Mouse (Mus musculus) liver, embryonic 15.5 days (tissue): Measurements from ENCODE around the gene Dcst1. TPM values are rescaled to one million over a fixed set of nuclear protein-coding genes. Genes with fewer than 3 reads are reported as not detected.

Source experiments
- ATAC-seq: fragments of 200-750 bp; cut with Nextera tagmentation; 2 replicates; pipeline ENCODE4 v1.8.0; 2017; ENCODE audit warnings: moderate number of reproducible peaks, mild to moderate bottlenecking, moderate library complexity; ENCODE audit not compliant: insufficient read depth
- H3K27ac ChIP-seq: fragments of 300-500 bp; sonication (generic); replicated peaks from 2 replicates; pipeline ENCODE4 v1.5.1; 2015; ENCODE audit warnings: mild to moderate bottlenecking, inconsistent platforms
- H3K27me3 ChIP-seq: fragments of 300-500 bp; sonication (generic); 2 replicates; pipeline ENCODE4 v1.6.1; 2015; ENCODE audit warnings: mild to moderate bottlenecking, inconsistent platforms
- H3K36me3 ChIP-seq: fragments of 300-500 bp; sonication (generic); replicated peaks from 2 replicates; pipeline ENCODE4 v1.6.1; 2015; ENCODE audit warnings: moderate library complexity, mild to moderate bottlenecking, inconsistent platforms
- H3K4me1 ChIP-seq: fragments of 300-500 bp; sonication (generic); replicated peaks from 2 replicates; pipeline ENCODE4 v1.6.1; 2015; ENCODE audit warnings: inconsistent platforms
- H3K4me2 ChIP-seq: fragments of 300-500 bp; sonication (generic); 2 replicates; pipeline ENCODE4 v1.6.1; 2015; ENCODE audit warnings: moderate library complexity, mild to moderate bottlenecking, inconsistent platforms
- H3K4me3 ChIP-seq: fragments of 300-500 bp; sonication (generic); replicated peaks from 2 replicates; pipeline ENCODE4 v1.5.1; 2015; ENCODE audit warnings: mild to moderate bottlenecking, inconsistent platforms
- H3K9ac ChIP-seq: fragments of 300-500 bp; sonication (generic); 2 replicates; pipeline ENCODE4 v1.6.1; 2015; ENCODE audit warnings: moderate library complexity, mild to moderate bottlenecking, inconsistent platforms
- H3K9me3 ChIP-seq: fragments of 300-500 bp; sonication (generic); replicated peaks from 2 replicates; pipeline ENCODE4 v1.6.1; 2016; ENCODE audit warnings: inconsistent platforms
- WGBS: fragments of 180-500 bp; shearing (Covaris S2); methylation state at CpG from one replicate; pipeline ENCODE4 v1.1.7; 2015; ENCODE audit warnings: mixed read lengths; ENCODE audit not compliant: insufficient replicate concordance; 5-methylcytosine and 5-hydroxymethylcytosine counted together
- polyA plus RNA-seq: library from polyadenylated mRNA; unstranded; fragments of >200 nt; fragmentation: Nextera tagmentation; extraction: Ambion mirVana; gene quantifications from 2 replicates; pipeline ENCODE4 v1.2.1, GENCODE M21; 2015

Gene Dcst1
- polyA plus RNA-seq, 1 experiment from 2014 or later: not detected

DNA sequence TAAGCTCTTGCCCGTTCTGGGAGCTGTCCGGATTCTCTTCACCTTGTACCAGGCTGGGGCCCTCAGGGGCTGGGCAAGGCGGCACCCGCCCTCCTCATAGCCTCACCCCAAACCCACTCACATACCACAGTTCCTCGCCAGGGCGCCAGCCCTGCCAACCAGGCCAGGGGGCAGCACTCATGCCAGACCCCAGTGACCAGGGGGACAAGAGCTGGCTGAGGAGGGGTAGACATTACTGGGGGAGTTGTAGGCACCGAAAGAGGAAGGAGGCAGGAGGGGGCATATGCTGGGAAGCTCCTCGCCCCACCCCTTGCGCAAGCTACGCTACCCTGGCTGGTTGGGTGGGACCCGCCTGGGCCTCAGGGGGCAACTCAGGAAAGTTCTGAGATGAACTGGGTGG is 22.6 kb upstream of the Dcst1 start:
- Histone ChIP-seq H3K4me1 (peaks cover 66% of the 10 kb centered on the region), H3K27me3 (peaks cover 22% of the 10 kb centered on the region), H3K4me3 (peak overlapping the region; percentile 37), H3K9me3 (no peaks in the 10 kb centered on the region), H3K36me3 (no peaks in the 10 kb centered on the region), H3K27ac (peak overlapping the region; percentile 68), H3K4me2 (peak overlapping the region; percentile 41), H3K9ac (no peak overlapping the region)
- no peak for ATAC-seq
- WGBS: 61% methylated on average over 11 of the region's 11 CpGs

DNA sequence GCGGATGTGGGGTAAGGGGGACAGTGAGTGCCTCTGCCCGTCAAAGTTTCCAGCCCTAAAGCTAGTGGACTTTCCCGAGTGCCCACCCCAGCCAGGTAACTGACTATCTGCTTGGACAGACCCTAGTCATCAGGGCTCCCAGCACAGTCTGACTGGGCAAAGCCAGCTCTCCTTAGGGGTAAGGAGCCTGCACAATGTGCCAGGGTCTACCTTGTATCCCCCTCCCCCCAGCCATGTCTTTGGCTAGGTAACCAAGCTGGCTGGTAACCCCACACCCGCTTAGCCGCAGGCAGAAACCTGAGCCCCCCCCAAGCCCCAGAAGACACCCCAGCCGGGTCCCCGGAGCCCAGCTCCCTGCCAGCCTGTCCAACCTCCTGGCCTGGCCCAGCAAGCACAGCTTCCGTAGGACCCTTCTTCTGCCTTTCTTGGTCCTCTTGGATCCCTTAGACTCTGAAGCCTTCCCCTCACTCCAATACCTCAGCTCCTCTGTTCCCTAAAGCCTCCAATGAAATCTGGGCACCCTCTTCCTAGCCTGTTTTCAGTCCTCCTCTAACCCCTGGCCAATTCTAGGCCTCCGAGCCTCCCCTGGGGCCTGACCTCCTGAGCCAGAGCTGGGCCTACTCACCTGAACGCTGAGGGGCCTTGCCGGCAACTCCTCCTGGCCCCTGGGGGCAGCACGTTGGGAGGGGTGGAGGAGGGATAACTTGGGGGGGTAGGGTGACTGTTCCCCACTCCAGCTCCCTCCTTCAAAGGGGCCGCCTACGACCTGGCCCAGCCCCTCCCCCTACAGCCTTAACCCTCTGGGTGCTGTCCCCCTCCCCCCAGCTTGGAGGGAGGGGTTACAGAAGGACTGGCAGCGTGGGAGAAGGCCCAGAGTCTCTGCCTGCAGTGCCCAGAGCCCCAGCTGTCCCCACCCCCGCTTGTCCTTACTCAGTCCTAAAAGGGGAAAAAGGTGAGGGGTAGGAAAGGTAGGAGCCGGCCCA is 21.7 kb upstream of the Dcst1 start:
- Histone ChIP-seq H3K4me3 (peak overlapping the region; percentile 37), H3K4me1 (peaks cover 57% of the 10 kb centered on the region), H3K9me3 (no peaks in the 10 kb centered on the region), H3K27me3 (peaks cover 13% of the 10 kb centered on the region), H3K9ac (0 out of 2 replicates have a peak overlapping the region, but pooled peaks have one; percentile 1), H3K36me3 (no peaks in the 10 kb centered on the region), H3K27ac (peak overlapping the region; percentile 68), H3K4me2 (peak overlapping the region; percentile 35; the same call in 1 of the 2 replicates)
- WGBS: 59% methylated on average over 17 of the region's 17 CpGs
- no peak for ATAC-seq

- no peak for ATAC-seq
- 14% methylated on average over 11 of the region's 11 CpGs for WGBS
- peaks cover 6% of the 10 kb centered on the region; the same call in 1 of the 2 replicates for H3K36me3 ChIP-seq
- peaks cover 44% of the 10 kb centered on the region for H3K4me1 ChIP-seq
- H3K9me3 ChIP-seq: no peaks in the 10 kb centered on the region
- H3K27me3 ChIP-seq: peaks cover under 1% of the 10 kb centered on the region; the same call in 1 of the 2 replicates
- H3K9ac ChIP-seq: no peak overlapping the region
- H3K4me3 ChIP-seq: peak overlapping the region; percentile 37
- H3K27ac ChIP-seq: 0 out of 2 replicates have a peak overlapping the region, but pooled peaks have one; percentile 19
- peak overlapping the region; percentile 35 for H3K4me2 ChIP-seq
Observed at GRCm38 (mm10) chr3:89385451-89385850, 20.4 kb upstream of the Dcst1 start.

DNA sequence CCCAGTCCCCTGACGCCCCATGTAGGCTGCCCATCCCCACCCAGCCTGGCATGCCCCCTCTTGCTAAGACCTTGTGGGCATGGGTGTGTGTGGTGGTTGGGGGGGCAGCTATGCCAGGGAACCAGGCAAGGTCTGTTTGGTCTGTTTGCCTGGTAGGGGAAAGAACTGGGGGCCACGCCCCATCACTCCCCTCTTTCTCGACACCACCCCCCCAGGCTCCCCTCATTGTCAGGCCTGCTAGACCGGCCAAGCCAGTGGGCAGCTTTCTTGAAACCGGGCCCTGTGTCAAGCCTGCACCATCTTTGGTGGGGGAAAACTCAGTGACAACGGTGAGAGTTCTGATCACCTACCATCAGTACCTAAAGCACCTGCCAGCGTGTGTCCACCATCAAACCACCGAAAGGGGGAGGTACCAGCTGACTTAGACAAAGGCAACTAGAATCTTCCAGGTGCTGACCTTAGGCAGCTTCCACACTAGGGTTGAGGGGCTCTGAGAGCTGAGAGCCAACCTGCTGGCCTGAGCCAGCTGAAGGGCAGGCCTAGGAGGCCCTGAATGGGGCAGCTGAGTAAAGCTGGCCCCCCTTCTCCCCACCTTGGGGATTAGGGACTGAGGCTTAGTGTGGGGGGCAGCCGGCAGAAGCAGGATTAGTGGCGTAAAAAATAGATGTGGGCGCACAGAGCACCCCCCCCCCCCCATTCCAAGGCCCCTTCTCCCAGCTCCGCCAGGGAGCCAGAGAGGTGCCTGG is 19.5 kb upstream of the Dcst1 start:
- no peak for ATAC-seq
- H3K9me3 ChIP-seq: no peaks in the 10 kb centered on the region
- H3K36me3 ChIP-seq: peaks cover 15% of the 10 kb centered on the region
- H3K4me3 ChIP-seq: 0 out of 2 replicates have a peak overlapping the region, but pooled peaks have one; percentile 37
- WGBS: 63% methylated on average over 12 of the region's 12 CpGs
- H3K4me2 ChIP-seq: peak overlapping the region; percentile 35
- H3K27me3 ChIP-seq: no peaks in the 10 kb centered on the region
- peaks cover 36% of the 10 kb centered on the region for H3K4me1 ChIP-seq
- no peak overlapping the region for H3K27ac ChIP-seq
- no peak overlapping the region for H3K9ac ChIP-seq

DNA sequence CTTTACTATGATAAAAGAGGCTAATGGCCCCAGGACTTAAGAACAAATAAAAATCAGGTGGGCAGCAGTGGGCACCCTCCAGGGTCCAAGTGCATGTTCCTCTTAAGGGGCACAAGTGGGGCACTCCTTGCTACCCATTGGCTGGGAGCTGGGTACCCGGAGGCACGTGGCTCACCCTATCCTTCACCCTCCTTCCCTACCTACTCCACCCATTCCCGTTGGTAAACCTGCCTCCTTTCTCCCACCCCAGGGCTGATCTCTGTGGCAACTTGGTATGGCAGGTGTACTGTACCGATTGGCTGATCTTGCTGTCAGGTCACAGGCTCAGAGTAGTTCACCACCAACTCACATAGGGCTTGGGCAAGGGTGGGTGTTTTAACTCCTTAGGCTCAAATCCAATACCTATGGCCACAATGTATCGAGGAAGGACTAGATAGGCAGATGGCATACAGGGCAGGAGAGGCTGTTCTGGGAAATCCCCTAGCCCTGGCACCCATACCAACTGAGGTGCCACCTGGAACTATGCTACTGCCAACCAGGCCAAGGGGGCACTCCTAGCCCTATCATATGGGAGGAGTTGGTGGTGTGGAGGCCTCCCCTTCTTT is 18.7 kb upstream of the Dcst1 start:
- H3K9ac ChIP-seq: no peak overlapping the region
- 58% methylated on average over 5 of the region's 5 CpGs for WGBS
- H3K4me3 ChIP-seq: no peak overlapping the region
- no peaks in the 10 kb centered on the region for H3K27me3 ChIP-seq
- H3K27ac ChIP-seq: no peak overlapping the region
- H3K9me3 ChIP-seq: no peaks in the 10 kb centered on the region
- H3K4me1 ChIP-seq: peaks cover 31% of the 10 kb centered on the region
- ATAC-seq: no peak
- no peak overlapping the region for H3K4me2 ChIP-seq
- H3K36me3 ChIP-seq: peaks cover 17% of the 10 kb centered on the region

DNA sequence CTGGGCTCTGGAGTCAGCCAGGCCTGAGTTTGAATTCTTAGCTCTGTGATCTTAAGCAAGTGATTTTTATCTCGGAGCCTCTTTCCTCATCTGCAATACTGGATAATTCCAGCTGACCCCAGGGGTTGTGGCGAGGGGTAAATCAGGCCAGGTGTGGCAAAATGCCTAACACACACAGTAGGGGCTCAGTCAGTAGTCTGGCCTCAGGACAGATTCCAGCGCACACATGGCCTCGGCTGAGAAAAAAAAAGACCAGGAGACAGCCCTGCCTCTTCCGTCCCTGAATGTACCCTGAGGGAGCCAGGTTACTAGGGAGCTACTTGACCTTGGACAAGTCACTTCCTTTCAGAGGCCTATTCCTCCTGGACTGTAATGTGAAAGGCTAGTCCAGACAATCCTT is 17.9 kb upstream of the Dcst1 start:
- Histone ChIP-seq H3K36me3 (peaks cover 17% of the 10 kb centered on the region), H3K27me3 (no peaks in the 10 kb centered on the region), H3K4me1 (peaks cover 31% of the 10 kb centered on the region), H3K27ac (no peak overlapping the region), H3K9ac (no peak overlapping the region), H3K4me3 (no peak overlapping the region), H3K9me3 (no peaks in the 10 kb centered on the region), H3K4me2 (no peak overlapping the region)
- WGBS: 59% methylated on average over 5 of the region's 5 CpGs
- no peak for ATAC-seq

- 69% methylated on average over 9 of the region's 9 CpGs for WGBS
- H3K27me3 ChIP-seq: no peaks in the 10 kb centered on the region
- no peak for ATAC-seq
Observed at GRCm38 (mm10) chr3:89382033-89382882, 17.2 kb upstream of the Dcst1 start.

DNA sequence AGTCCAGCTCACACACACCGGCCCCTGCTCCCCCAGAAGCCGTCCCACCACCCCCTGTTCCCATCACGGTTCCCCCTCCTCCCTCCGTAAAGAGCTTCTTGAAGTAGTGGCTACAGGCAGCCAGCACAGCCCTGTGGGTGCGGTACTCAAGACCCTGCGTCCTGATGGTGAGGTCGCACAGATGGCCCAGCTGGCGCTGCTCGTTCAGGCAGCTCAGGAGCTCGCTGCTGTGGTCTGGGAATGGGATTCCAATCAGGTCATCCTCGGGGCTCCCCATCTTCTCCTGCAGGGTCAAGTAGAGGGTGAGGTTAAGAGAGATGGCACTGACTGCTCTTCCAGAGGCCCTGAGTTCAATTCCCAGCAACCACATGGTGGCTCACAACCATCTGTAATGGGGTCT is 16.2 kb upstream of the Dcst1 start:
- H3K9me3 ChIP-seq: no peaks in the 10 kb centered on the region
- ATAC-seq: no peak
- WGBS: 83% methylated on average over 11 of the region's 11 CpGs

More at GRCm38 (mm10) chr3:89382033-89382882, 17.2 kb upstream of the Dcst1 start:
- Histone ChIP-seq H3K4me1 (peaks cover 28% of the 10 kb centered on the region), H3K9me3 (no peaks in the 10 kb centered on the region), H3K27ac (no peak overlapping the region), H3K9ac (no peak overlapping the region), H3K4me2 (no peak overlapping the region), H3K4me3 (no peak overlapping the region), H3K36me3 (peaks cover 17% of the 10 kb centered on the region)

GRCm38 (mm10) chr3:89380711-89381110 is 15.7 kb upstream of the Dcst1 start:
- no peak for ATAC-seq
- Histone ChIP-seq H3K4me1 (peaks cover 21% of the 10 kb centered on the region), H3K36me3 (peaks cover 21% of the 10 kb centered on the region), H3K4me2 (no peak overlapping the region), H3K27ac (no peak overlapping the region), H3K9me3 (no peaks in the 10 kb centered on the region), H3K9ac (no peak overlapping the region), H3K27me3 (no peaks in the 10 kb centered on the region), H3K4me3 (no peak overlapping the region)
- 85% methylated on average over 18 of the region's 18 CpGs for WGBS

More for the DNA sequence above, 16.2 kb upstream of the Dcst1 start:
- Histone ChIP-seq H3K36me3 (peaks cover 21% of the 10 kb centered on the region), H3K27ac (no peak overlapping the region), H3K4me3 (no peak overlapping the region), H3K4me2 (no peak overlapping the region), H3K27me3 (no peaks in the 10 kb centered on the region), H3K9ac (no peak overlapping the region), H3K4me1 (peaks cover 21% of the 10 kb centered on the region)

DNA sequence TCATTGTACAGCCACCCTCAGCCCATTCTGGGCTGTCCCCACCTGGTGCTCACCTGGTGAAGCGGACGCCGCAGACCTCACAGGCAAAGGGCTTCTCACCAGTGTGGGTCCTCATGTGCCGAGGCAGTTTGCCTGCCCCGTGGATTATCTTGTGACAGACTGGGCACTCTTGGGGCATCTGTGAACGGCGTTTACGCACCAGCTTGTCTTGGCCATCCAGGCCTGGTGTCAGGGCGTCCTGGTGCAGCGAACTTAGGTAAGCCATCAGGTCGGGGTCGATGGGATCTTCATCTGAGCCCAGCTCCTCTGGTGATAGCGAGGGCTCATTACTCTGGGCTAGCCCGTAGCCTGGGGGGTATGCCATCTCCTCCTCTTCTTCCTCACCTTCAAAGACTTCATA is 15.2 kb upstream of the Dcst1 start:
- no peak for ATAC-seq
- Histone ChIP-seq H3K9ac (no peak overlapping the region), H3K9me3 (no peaks in the 10 kb centered on the region), H3K36me3 (peaks cover 21% of the 10 kb centered on the region), H3K27me3 (no peaks in the 10 kb centered on the region), H3K4me1 (peaks cover 21% of the 10 kb centered on the region), H3K4me3 (no peak overlapping the region), H3K27ac (no peak overlapping the region), H3K4me2 (no peak overlapping the region)
- 82% methylated on average over 14 of the region's 14 CpGs for WGBS
